Mouse (Mus musculus) forebrain, embryonic 10.5 days (tissue): ENCODE results near the gene Syt14. TPM values are rescaled to one million over a fixed set of nuclear protein-coding genes. Genes with fewer than 3 reads are reported as not detected.

Source experiments
- DNase-seq: peaks from one replicate; pipeline ENCODE4 v3.0.0-alpha.2; 2017; ENCODE audit warnings: low spot score; ENCODE audit errors: extremely low spot score
- H3K27ac ChIP-seq: fragments of 300-500 bp; sonication (generic); 2 replicates; pipeline ENCODE4 v1.5.1; 2016; ENCODE audit warnings: mild to moderate bottlenecking
- H3K27me3 ChIP-seq: fragments of 300-500 bp; sonication (generic); 2 replicates; pipeline ENCODE4 v1.6.1; 2016; ENCODE audit warnings: mild to moderate bottlenecking; ENCODE audit not compliant: poor library complexity, severe bottlenecking
- H3K36me3 ChIP-seq: fragments of 300-500 bp; sonication (generic); replicated peaks from 2 replicates; pipeline ENCODE4 v1.6.1; 2016; ENCODE audit warnings: mild to moderate bottlenecking, moderate library complexity
- H3K4me1 ChIP-seq: fragments of 300-500 bp; sonication (generic); 2 replicates; pipeline ENCODE4 v1.6.1; 2016
- H3K4me3 ChIP-seq: fragments of 300-500 bp; sonication (generic); 2 replicates; pipeline ENCODE4 v1.5.1; 2016; ENCODE audit warnings: mild to moderate bottlenecking, moderate library complexity
- H3K9me3 ChIP-seq: fragments of 300-500 bp; sonication (generic); 2 replicates; pipeline ENCODE4 v1.6.1; 2016; ENCODE audit warnings: mild to moderate bottlenecking, moderate library complexity
- WGBS: fragments of 180-500 bp; shearing (Covaris S2); methylation state at CpG from one replicate; pipeline ENCODE4 v1.1.7; 2016; 5-methylcytosine and 5-hydroxymethylcytosine counted together
- polyA plus RNA-seq: library from polyadenylated mRNA; unstranded; fragments of >200 nt; fragmentation: Nextera tagmentation; extraction: Ambion mirVana; gene quantifications from 2 replicates; pipeline ENCODE4 v1.2.1, GENCODE M21; 2016

The Syt14 gene
- polyA plus RNA-seq, 1 experiment from 2014 or later, result 4.4 TPM

DNA sequence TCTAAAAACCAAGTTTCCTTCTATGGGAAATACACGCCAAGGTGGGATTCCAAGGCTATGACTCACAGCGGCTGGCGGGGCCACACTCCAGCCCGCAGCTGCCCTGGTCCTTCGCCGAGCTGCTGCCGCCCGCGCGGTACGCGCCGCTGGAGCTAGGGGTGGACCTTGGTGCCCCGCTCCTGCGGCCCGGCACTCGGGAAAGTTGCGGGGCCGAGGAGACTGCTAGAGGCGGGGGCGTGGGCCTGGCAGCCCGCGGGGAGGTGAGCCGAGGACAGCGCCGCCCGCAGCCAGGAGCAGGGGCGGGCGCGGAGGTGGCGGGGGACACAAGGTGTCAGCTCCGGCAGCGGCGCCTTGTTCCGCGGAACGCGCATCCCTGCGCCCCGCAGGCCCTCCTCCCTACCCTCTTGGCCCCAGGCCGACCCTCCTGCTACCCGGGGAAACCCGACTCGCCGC, 180.7 kb downstream of the Syt14 start:
- DNase-seq, result peak; percentile 66
- no peaks in the 10 kb centered on the region for H3K9me3 ChIP-seq
- H3K36me3 ChIP-seq, result peaks cover 2% of the 10 kb centered on the region
- H3K27me3 ChIP-seq, result peaks cover 100% of the 10 kb centered on the region
- peaks cover 62% of the 10 kb centered on the region for H3K4me1 ChIP-seq
- peak overlapping the region; percentile 87 for H3K4me3 ChIP-seq
- WGBS, result under 1% methylated on average over 45 of the region's 45 CpGs
- peak overlapping the region; percentile 93 for H3K27ac ChIP-seq

DNA sequence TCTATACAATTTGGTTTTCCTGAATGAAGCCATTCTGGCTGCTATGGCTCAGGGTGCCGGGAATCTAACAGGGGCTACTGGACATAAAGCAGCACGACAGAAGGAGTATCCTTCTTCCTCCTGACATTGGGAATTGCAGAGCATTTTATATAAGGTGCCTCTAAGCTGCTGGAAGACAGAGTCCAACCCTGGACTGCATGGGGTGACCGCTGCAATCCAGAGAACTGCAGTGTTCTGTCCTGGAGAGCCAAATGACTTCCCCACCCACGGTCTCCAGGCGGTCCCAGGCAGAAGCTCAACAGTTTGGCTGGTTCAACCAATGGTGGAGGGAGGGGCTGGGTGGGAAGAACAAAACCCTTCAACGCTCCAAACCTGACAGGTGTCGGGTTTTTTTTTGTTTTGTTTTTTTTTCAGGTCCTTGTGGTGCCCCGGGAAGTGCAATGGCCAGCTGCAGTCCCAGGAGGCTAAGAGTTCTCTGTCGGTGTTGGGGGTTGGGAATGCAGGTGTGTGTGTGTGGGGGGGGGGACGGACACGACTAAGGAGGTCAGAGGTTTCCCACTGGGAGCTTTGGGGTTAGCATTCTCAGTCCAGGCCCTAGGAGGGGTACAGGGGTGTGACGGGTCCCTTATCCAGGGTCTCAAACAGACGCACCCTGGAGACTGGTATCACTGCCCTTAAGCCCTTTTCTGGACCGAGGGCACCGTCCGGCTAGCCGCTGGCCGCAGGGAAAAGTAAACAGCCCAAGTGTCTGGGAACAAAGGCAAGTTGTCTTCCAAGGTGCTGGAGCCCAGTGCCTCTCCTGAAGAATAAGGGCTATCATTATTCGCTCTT, 181.4 kb downstream of the Syt14 start:
- Histone ChIP-seq H3K4me1 (peaks cover 62% of the 10 kb centered on the region), H3K4me3 (peak overlapping the region; percentile 87), H3K27me3 (peaks cover 100% of the 10 kb centered on the region), H3K27ac (peak overlapping the region; percentile 93), H3K36me3 (peaks cover 9% of the 10 kb centered on the region), H3K9me3 (no peaks in the 10 kb centered on the region)
- WGBS, result 2% methylated on average over 19 of the region's 19 CpGs
- DNase-seq, result no peak

DNA sequence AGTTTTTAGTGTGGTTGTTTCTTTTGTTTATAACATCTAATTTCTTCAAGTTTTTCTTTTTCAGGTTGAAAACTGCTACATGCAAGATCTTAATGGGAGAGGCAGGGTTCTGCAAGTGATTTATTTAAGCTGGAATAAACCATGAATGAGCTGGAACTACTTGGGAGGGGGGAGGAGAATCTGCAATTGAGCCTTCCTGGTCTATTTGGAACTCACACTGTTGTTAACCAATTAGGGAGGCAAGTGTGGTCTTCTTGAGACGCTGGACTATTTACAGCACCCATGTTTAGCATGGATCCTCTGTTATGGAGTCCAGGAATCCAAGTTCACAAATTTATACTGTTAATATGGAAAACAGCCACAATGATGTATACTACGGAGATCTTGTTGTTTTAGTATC, 182.1 kb downstream of the Syt14 start:
- no peak overlapping the region for H3K27ac ChIP-seq
- DNase-seq, result no peak
- WGBS, result 43% methylated on average over 2 of the region's 2 CpGs
- peak overlapping the region; percentile 87 for H3K4me3 ChIP-seq
- H3K27me3 ChIP-seq, result peaks cover 100% of the 10 kb centered on the region
- no peaks in the 10 kb centered on the region for H3K9me3 ChIP-seq
- H3K4me1 ChIP-seq, result peaks cover 62% of the 10 kb centered on the region
- peaks cover 16% of the 10 kb centered on the region for H3K36me3 ChIP-seq

DNA sequence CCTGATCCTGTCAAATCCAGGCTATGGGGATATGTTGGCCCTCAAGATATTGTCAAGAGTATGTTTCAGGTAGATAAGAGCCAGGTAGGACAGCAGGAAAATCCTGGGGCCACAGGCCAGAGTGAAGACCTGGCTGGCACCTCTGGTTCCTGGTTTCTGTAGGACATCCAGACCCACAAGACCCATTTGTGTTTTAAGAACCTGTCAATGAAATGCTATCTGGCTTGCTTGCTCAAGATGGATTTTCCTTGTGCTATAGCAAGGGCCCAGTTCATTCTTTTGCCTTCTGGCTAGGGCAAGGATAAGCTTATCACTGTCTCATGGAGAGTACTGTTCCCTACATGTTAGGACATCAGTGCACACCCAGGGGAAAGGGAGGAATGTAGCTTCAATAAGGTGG, 183.5 kb downstream of the Syt14 start:
- Histone ChIP-seq H3K4me3 (0 out of 2 replicates have a peak overlapping the region, but pooled peaks have one; percentile 13), H3K36me3 (peaks cover 30% of the 10 kb centered on the region), H3K27ac (peak overlapping the region; percentile 62; the same call in 1 of the 2 replicates), H3K4me1 (peaks cover 66% of the 10 kb centered on the region), H3K27me3 (peaks cover 95% of the 10 kb centered on the region), H3K9me3 (no peaks in the 10 kb centered on the region)
- no peak for DNase-seq

DNA sequence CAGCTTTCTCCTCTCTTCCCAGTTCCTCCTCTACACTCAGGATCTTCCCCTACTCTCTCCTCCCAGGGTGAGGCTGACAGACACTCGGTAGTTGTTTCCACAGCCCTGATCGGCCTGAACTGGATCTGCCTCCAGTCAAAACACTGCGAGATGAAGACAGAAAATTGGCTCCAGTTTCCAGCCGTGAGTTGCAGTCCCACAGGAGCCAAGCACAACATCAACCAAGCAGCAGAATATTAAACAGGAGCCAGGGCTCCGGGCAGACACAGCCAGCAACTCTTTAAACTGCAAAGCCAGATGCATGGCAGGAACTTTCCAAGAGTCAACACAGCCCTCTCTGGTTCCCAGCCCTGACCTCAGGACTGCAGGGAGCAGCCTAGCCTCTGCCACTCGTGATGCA, 183.9 kb downstream of the Syt14 start:
- H3K36me3 ChIP-seq, result peaks cover 34% of the 10 kb centered on the region
- no peak for DNase-seq
- WGBS, result 11% methylated on average over 6 of the region's 6 CpGs
- peaks cover 69% of the 10 kb centered on the region for H3K4me1 ChIP-seq
- H3K27me3 ChIP-seq, result peaks cover 95% of the 10 kb centered on the region
- no peaks in the 10 kb centered on the region for H3K9me3 ChIP-seq
- H3K4me3 ChIP-seq, result peak overlapping the region; percentile 20; the same call in 1 of the 2 replicates
- peak overlapping the region; percentile 62 for H3K27ac ChIP-seq

DNA sequence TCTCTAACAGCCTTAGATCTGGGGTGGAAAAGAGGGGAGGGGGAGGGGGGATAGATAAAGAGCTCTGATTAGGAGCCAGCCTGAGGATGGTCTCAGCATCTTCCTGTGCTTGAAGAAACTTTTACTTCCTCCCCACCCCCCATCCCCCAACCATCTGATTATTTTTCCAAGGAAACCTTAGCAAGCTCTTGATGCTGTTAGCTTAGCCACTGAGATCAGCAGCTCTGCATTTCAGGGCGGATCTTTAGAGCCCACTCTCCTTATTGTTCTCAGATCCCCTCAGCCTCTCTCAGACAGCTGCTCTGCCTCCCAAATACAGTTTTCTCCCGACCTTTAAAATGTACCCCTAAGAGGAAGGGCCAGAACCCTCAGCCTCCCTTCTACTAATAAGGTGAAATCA, 184.4 kb downstream of the Syt14 start:
- peaks cover 93% of the 10 kb centered on the region for H3K27me3 ChIP-seq
- peak overlapping the region; percentile 62 for H3K27ac ChIP-seq
- peaks cover 67% of the 10 kb centered on the region for H3K4me1 ChIP-seq
- 3% methylated on average over 2 of the region's 2 CpGs for WGBS
- no peaks in the 10 kb centered on the region for H3K9me3 ChIP-seq
- H3K4me3 ChIP-seq, result peak overlapping the region; percentile 20; the same call in 1 of the 2 replicates
- DNase-seq, result no peak
- peaks cover 39% of the 10 kb centered on the region for H3K36me3 ChIP-seq

DNA sequence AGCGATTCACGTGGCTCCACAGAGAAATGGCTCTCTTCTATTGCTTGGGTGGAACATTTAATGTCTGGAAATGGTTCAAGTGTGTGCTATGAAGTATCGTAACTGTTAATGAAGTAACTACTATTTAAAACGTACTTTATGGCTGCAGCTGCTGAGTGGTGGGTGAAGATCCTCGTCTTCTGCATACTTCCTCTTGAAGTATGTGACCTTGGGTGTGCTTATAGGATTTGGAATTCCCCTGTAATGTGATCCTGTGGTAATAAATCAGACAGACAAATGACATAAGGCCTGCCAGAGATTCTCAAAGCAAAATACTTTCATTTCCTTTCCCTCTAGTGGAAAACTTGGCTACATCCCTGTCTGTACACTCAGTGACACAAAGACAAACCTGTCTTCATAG, 186.0 kb downstream of the Syt14 start:
- peaks cover 77% of the 10 kb centered on the region for H3K27me3 ChIP-seq
- H3K27ac ChIP-seq, result no peak overlapping the region
- H3K4me1 ChIP-seq, result peaks cover 54% of the 10 kb centered on the region
- H3K36me3 ChIP-seq, result peaks cover 47% of the 10 kb centered on the region
- no peak for DNase-seq
- H3K9me3 ChIP-seq, result no peaks in the 10 kb centered on the region
- 88% methylated on average over 5 of the region's 5 CpGs for WGBS
- no peak overlapping the region for H3K4me3 ChIP-seq

DNA sequence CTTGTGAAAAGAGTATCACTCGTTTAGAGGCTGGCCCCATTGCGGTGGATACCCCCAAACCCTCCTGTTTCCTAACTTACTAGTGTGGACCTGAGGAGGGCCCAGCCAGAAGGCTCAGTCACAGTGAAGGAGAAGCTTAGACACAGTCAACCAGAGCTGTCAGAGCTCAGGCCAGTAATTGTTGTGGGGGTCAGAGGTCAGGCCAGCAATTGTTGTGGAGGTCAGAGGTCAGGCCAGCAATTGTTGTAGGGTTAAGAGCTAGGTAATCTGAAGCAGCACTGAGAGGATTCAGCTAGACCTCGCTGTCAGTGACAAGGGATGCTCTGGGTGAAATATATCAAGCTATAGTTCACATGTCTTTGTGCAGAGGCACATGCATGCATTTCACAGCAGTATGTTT, 188.3 kb downstream of the Syt14 start:
- DNase-seq, result no peak
- peaks cover 58% of the 10 kb centered on the region for H3K27me3 ChIP-seq
- 21% methylated on average over 3 of the region's 3 CpGs for WGBS
- peaks cover 31% of the 10 kb centered on the region for H3K4me1 ChIP-seq
- H3K9me3 ChIP-seq, result no peaks in the 10 kb centered on the region
- no peak overlapping the region for H3K27ac ChIP-seq
- peaks cover 47% of the 10 kb centered on the region for H3K36me3 ChIP-seq
- no peak overlapping the region for H3K4me3 ChIP-seq

Other genes with a start within 250 kb of the Syt14 start
- 13.1 TPM in 2 replicates for gene Sertad4, start 180.0 kb downstream of the Syt14 start, polyA plus RNA-seq
- gene Diexf, start 94.5 kb upstream of the Syt14 start, polyA plus RNA-seq, result 10.2 TPM in 2 replicates
- gene Irf6, start 117.3 kb upstream of the Syt14 start, polyA plus RNA-seq, result 3.8 and 3.9 TPM in 2 replicates
- gene A130010J15Rik, start 132.3 kb upstream of the Syt14 start, polyA plus RNA-seq, result 17.0 and 18.1 TPM in 2 replicates
- 1.5 and 2.0 TPM in 2 replicates for gene Traf3ip3, start 165.9 kb upstream of the Syt14 start, polyA plus RNA-seq
- gene Lamb3, start 171.9 kb upstream of the Syt14 start, polyA plus RNA-seq, result 0.14 and 0.20 TPM in 2 replicates
- gene Hsd11b1, start 228.3 kb upstream of the Syt14 start, polyA plus RNA-seq, result 0.12 and 0.14 TPM in 2 replicates
- gene G0s2, start 237.4 kb upstream of the Syt14 start, polyA plus RNA-seq, result 5.6 and 6.1 TPM in 2 replicates